Mouse (Mus musculus) MEL (cell line): ENCODE measurements around the gene Hoxd13. TPM values are rescaled to one million over a fixed set of nuclear protein-coding genes. Genes with fewer than 3 reads are reported as not detected.

Experiments used
- DNase-seq: peaks from one replicate; pipeline ENCODE4 v3.0.0; 2011; ENCODE audit warnings: low read depth, low spot score
- H3K27ac ChIP-seq: 2 replicates; pipeline ENCODE4 v1.5.1; 2012; ENCODE audit warnings: low read depth, mild to moderate bottlenecking, control low read depth, low read length, moderate library complexity; ENCODE audit not compliant: control insufficient read depth
- H3K27me3 ChIP-seq, 2 experiments: fragments of 150-350 bp in 1 of 2; sonication (generic) in 1 of 2; 2 replicates each; pipeline ENCODE4 v1.6.1; 2012; ENCODE audit warnings: low read length in 2 of 2, mild to moderate bottlenecking in 2 of 2, improper control_type of control experiment in 1 of 2, moderate library complexity in 1 of 2; ENCODE audit not compliant: insufficient read depth in 2 of 2, control insufficient read depth in 1 of 2
- H3K36me3 ChIP-seq, 2 experiments: 2 replicates each; pipeline ENCODE4 v1.6.1; 2012 to 2014; ENCODE audit warnings: low read length in 2 of 2, improper control_type of control experiment in 1 of 2, inconsistent platforms in 1 of 2, mild to moderate bottlenecking in 1 of 2; ENCODE audit not compliant: insufficient read depth in 2 of 2, control insufficient read depth in 1 of 2
- H3K4me1 ChIP-seq, 2 experiments: fragments of 150-350 bp in 1 of 2; sonication (generic) in 1 of 2; 2 replicates each; pipeline ENCODE4 v1.6.1; 2012; ENCODE audit warnings: low read length in 2 of 2, improper control_type of control experiment in 1 of 2, mild to moderate bottlenecking in 1 of 2; ENCODE audit not compliant: insufficient read depth in 2 of 2, control insufficient read depth in 1 of 2
- H3K4me3 ChIP-seq, 2 experiments: fragments of 150-350 bp in 1 of 2; sonication (generic) in 1 of 2; 2 replicates each; pipeline ENCODE4 v1.5.1; 2012; ENCODE audit warnings: low read depth in 2 of 2, low read length in 2 of 2, mild to moderate bottlenecking in 2 of 2, moderate library complexity in 2 of 2, control low read depth in 1 of 2, improper control_type of control experiment in 1 of 2; ENCODE audit not compliant: control insufficient read depth in 1 of 2, insufficient read depth in 1 of 2
- H3K79me2 ChIP-seq: 2 replicates; pipeline ENCODE4 v1.6.1; 2012; ENCODE audit warnings: mild to moderate bottlenecking, low read length, moderate library complexity; ENCODE audit not compliant: control insufficient read depth, poor library complexity, insufficient read depth
- H3K9ac ChIP-seq: 2 replicates; pipeline ENCODE4 v1.6.1; 2012; ENCODE audit warnings: low read depth, mild to moderate bottlenecking, control low read depth, low read length, moderate library complexity; ENCODE audit not compliant: control insufficient read depth, poor library complexity, severe bottlenecking
- H3K9me3 ChIP-seq: fragments of 150-350 bp; sonication (generic); replicated peaks from 2 replicates; pipeline ENCODE4 v1.6.1; 2012; ENCODE audit warnings: mild to moderate bottlenecking, low read length, improper control_type of control experiment, moderate library complexity; ENCODE audit not compliant: insufficient read depth
- CHD1 ChIP-seq: IDR thresholded peaks from 2 replicates; pipeline ENCODE4 v1.6.1; 2012; ENCODE audit warnings: low read depth, mild to moderate bottlenecking, inconsistent platforms, low read length, improper control_type of control experiment
- CTCF ChIP-seq, 3 experiments: IDR thresholded peaks in 2 of 3; conservative IDR thresholded peaks in 1 of 3; 2 replicates each; pipeline ENCODE4 v1.5.1; 2011 to 2012; ENCODE audit warnings: low read length in 3 of 3, low read depth in 2 of 3, mild to moderate bottlenecking in 2 of 3, improper control_type of control experiment in 1 of 3, inconsistent platforms in 1 of 3, mixed read lengths in 1 of 3, moderate library complexity in 1 of 3; ENCODE audit not compliant: control insufficient read depth in 1 of 3, insufficient read depth in 1 of 3, poor library complexity in 1 of 3, severe bottlenecking in 1 of 3
- E2F4 ChIP-seq: IDR thresholded peaks from 2 replicates; pipeline ENCODE4 v1.6.1; 2011; ENCODE audit warnings: low read depth, low read length, improper control_type of control experiment, borderline replicate concordance
- ETS1 ChIP-seq: IDR thresholded peaks from 2 replicates; pipeline ENCODE4 v1.6.1; 2012; ENCODE audit warnings: low read depth, mild to moderate bottlenecking, inconsistent platforms, low read length, improper control_type of control experiment, moderate library complexity
- HCFC1 ChIP-seq: IDR thresholded peaks from 2 replicates; pipeline ENCODE4 v1.6.1; 2012; ENCODE audit warnings: low read depth, mild to moderate bottlenecking, inconsistent platforms, low read length, improper control_type of control experiment, moderate library complexity
- JUND ChIP-seq: IDR thresholded peaks from 2 replicates; pipeline ENCODE4 v1.6.1; 2011; ENCODE audit warnings: low read depth, mild to moderate bottlenecking, improper control_type of control experiment, low read length
- MAFK ChIP-seq: IDR thresholded peaks from 2 replicates; pipeline ENCODE4 v1.6.1; 2011; ENCODE audit warnings: low read depth, mild to moderate bottlenecking, low read length, improper control_type of control experiment, borderline replicate concordance
- MAZ ChIP-seq: IDR thresholded peaks from 2 replicates; pipeline ENCODE4 v1.6.1; 2012; ENCODE audit warnings: low read depth, mild to moderate bottlenecking, inconsistent platforms, low read length, improper control_type of control experiment
- MEF2A ChIP-seq: IDR thresholded peaks from 2 replicates; pipeline ENCODE4 v1.6.1; 2014; ENCODE audit warnings: low read depth, mild to moderate bottlenecking, inconsistent platforms, low read length, improper control_type of control experiment; ENCODE audit not compliant: poor library complexity, insufficient replicate concordance, severe bottlenecking; ENCODE audit errors: extremely low read depth
- NRF1 ChIP-seq: IDR thresholded peaks from 2 replicates; pipeline ENCODE4 v1.6.1; 2014; ENCODE audit warnings: low read depth, mild to moderate bottlenecking, inconsistent platforms, low read length, improper control_type of control experiment, moderate library complexity; ENCODE audit not compliant: poor library complexity, insufficient read depth, severe bottlenecking
- POLR2A ChIP-seq, 2 experiments: IDR thresholded peaks; 2 replicates each; pipeline ENCODE4 v1.6.1; 2011 to 2012; ENCODE audit warnings: low read length in 2 of 2, mild to moderate bottlenecking in 2 of 2, control low read depth in 1 of 2, improper control_type of control experiment in 1 of 2, low read depth in 1 of 2, moderate library complexity in 1 of 2; ENCODE audit not compliant: control insufficient read depth in 1 of 2, insufficient read depth in 1 of 2, poor library complexity in 1 of 2
- POLR2AphosphoS2 ChIP-seq: IDR thresholded peaks from 2 replicates; pipeline ENCODE4 v1.6.1; 2011; ENCODE audit warnings: low read length, improper control_type of control experiment
- POLR2AphosphoS5 ChIP-seq: IDR thresholded peaks from 2 replicates; pipeline ENCODE4 v1.6.1; 2012; ENCODE audit warnings: low read depth, borderline replicate concordance, mild to moderate bottlenecking, inconsistent platforms, low read length, moderate library complexity, mixed read lengths
- RAD21 ChIP-seq: IDR thresholded peaks from 2 replicates; pipeline ENCODE4 v1.6.1; 2011; ENCODE audit warnings: mild to moderate bottlenecking, low read depth, low read length, improper control_type of control experiment
- RCOR1 ChIP-seq: IDR thresholded peaks from 2 replicates; pipeline ENCODE4 v1.6.1; 2012; ENCODE audit warnings: low read depth, mild to moderate bottlenecking, inconsistent platforms, low read length, improper control_type of control experiment
- SIN3A ChIP-seq: IDR thresholded peaks from 2 replicates; pipeline ENCODE4 v1.6.1; 2012; ENCODE audit warnings: low read length, improper control_type of control experiment, inconsistent platforms
- SMC3 ChIP-seq: IDR thresholded peaks from 2 replicates; pipeline ENCODE4 v1.6.1; 2011; ENCODE audit warnings: low read depth, low read length, improper control_type of control experiment
- UBTF ChIP-seq: IDR thresholded peaks from 2 replicates; pipeline ENCODE4 v1.6.1; 2012; ENCODE audit warnings: low read depth, mild to moderate bottlenecking, inconsistent platforms, low read length, improper control_type of control experiment, moderate library complexity, borderline replicate concordance; ENCODE audit not compliant: insufficient read depth
- ZC3H11A ChIP-seq: IDR thresholded peaks from 2 replicates; pipeline ENCODE4 v1.6.1; 2012; ENCODE audit warnings: low read depth, mild to moderate bottlenecking, inconsistent platforms, low read length, improper control_type of control experiment
- ZNF384 ChIP-seq: IDR thresholded peaks from 2 replicates; pipeline ENCODE4 v1.6.1; 2012; ENCODE audit warnings: low read depth, mild to moderate bottlenecking, inconsistent platforms, low read length, improper control_type of control experiment
- polyA plus RNA-seq, 2 experiments: library from polyadenylated mRNA; stranded (reverse) in 1 of 2; unstranded in 1 of 2; fragments of >175 nt in 1 of 2; fragments of >200 nt in 1 of 2; gene quantifications; 2 replicates each; pipeline versions ENCODE4 v1.2.1 to v1.2.4; 2012; ENCODE audit warnings: low replicate concordance in 2 of 2, low read depth in 1 of 2; ENCODE audit not compliant: insufficient read length in 2 of 2, insufficient read depth in 1 of 2, missing spikeins in 1 of 2
- total RNA-seq: library from RNA; depleted of rRNA; stranded (reverse); fragments of 300-350 nt; gene quantifications from 2 replicates; pipeline ENCODE4 v1.2.3, GENCODE M21; 2012

Gene Hoxd13
- total and polyA plus RNA-seq, 3 experiments, result not detected

GRCm38 (mm10) chr2:74685059-74685603, 17.0 kb downstream of the Hoxd13 start:
- H3K9me3 ChIP-seq, result no peaks in the 10 kb centered on the region
- H3K9ac ChIP-seq, result no peak overlapping the region
- no peak for DNase-seq
- H3K4me1 ChIP-seq, result no peaks in the 10 kb centered on the region
- H3K27ac ChIP-seq, result no peak overlapping the region
- H3K79me2 ChIP-seq, result no peaks in the 10 kb centered on the region
- peaks cover 0 to 2% of the 10 kb centered on the region in 2 experiments; a peak in 3 of 4 replicates for H3K27me3 ChIP-seq
- H3K4me3 ChIP-seq, result no peak overlapping the region
- H3K36me3 ChIP-seq, result no peaks in the 10 kb centered on the region
- TF ChIP-seq RCOR1 (no peak), JUND (no peak), MEF2A (no peak), SIN3A (no peak)

- Histone ChIP-seq H3K9me3 (no peaks in the 10 kb centered on the region), H3K4me1 (no peaks in the 10 kb centered on the region), H3K9ac (no peak overlapping the region), H3K4me3 (no peak overlapping the region), H3K79me2 (no peaks in the 10 kb centered on the region), H3K27me3 (peaks cover 0 to 2% of the 10 kb centered on the region in 2 experiments; a peak in 3 of 4 replicates), H3K36me3 (no peaks in the 10 kb centered on the region), H3K27ac (no peak overlapping the region)
- TF ChIP-seq CHD1 (no peak), SMC3 (peak; percentile 45), MEF2A (no peak), NRF1 (no peak), RCOR1 (no peak), POLR2AphosphoS5 (no peak), POLR2A (IDR thresholded peaks at IDR 0.05; ENCODE audit: control insufficient read depth in 1 of 2, insufficient read depth in 1 of 2, low read depth in 1 of 2, low read length in 2 of 2, poor library complexity in 1 of 2) (no peak), HCFC1 (no peak), POLR2AphosphoS2 (no peak), E2F4 (no peak), MAZ (no peak), ZC3H11A (peak; percentile 16; the same call in 1 of the 2 replicates), ETS1 (no peak), RAD21 (peak; percentile 19), JUND (no peak), MAFK (no peak), CTCF (IDR thresholded peaks at IDR 0.05 in 2 of 3, conservative IDR thresholded peaks at IDR 0.05 in 1 of 3; ENCODE audit: control insufficient read depth in 1 of 3, insufficient read depth in 1 of 3, low read depth in 2 of 3, low read length in 3 of 3, poor library complexity in 1 of 3, severe bottlenecking in 1 of 3) (peak in 2 of 3 experiments; percentile 45 to 58; a peak in 5 of 6 replicates), UBTF (no peak), ZNF384 (peak; percentile 87)
- peak; percentile 37 for DNase-seq
Measured at GRCm38 (mm10) chr2:74686301-74686987, 18.3 kb downstream of the Hoxd13 start.
